ENCODE assay signal across 34 mouse cellular contexts in genomic region chr11:72479499-72479898, GRCm38 (mm10). TPM values are rescaled to one million over a fixed set of nuclear protein-coding genes. Genes with fewer than 3 reads are reported as not detected.
A peak's percentile ranks its signal among the peaks of the same experiment; 100 is the strongest.
DNase-seq lines count a peak whose midpoint lies in the region; ATAC-seq and TF ChIP-seq lines count a peak whose summit lies in the region.
"Had no signal": no experiment of that assay in that cellular context is flagged by ENCODE, and none has a peak within 500 bp of the region (broad histone marks: within the 10 kb centered on the region; RNA-seq: fewer than 3 reads in every experiment).

No protein-coding gene starts in this region.

- no peak for TF ChIP-seq POLR2A in MEL (IDR thresholded peaks at IDR 0.05; ENCODE audit: control insufficient read depth in 1 of 2, insufficient read depth in 1 of 2, low read depth in 1 of 2, low read length in 2 of 2, poor library complexity in 1 of 2)

- no peak for TF ChIP-seq RAD21 in MEL (IDR thresholded peaks at IDR 0.05; ENCODE audit: low read depth, low read length)

- H3K27me3 ChIP-seq in forebrain, embryonic 10.5 days (ENCODE audit: poor library complexity, severe bottlenecking): no peaks in the 10 kb centered on the region
- no peaks in the 10 kb centered on the region for H3K27me3 ChIP-seq in forebrain, embryonic 14.5 days (replicated peaks; ENCODE audit: control insufficient read depth, insufficient read depth, low read length)
- no peaks in the 10 kb centered on the region for H3K27me3 ChIP-seq in liver, embryonic 12.5 days (replicated peaks)
- H3K27me3 ChIP-seq in liver, postnatal 0 days (ENCODE audit: insufficient read depth, low read length): no peaks in the 10 kb centered on the region
- H3K27me3 ChIP-seq in MEL (ENCODE audit: control insufficient read depth in 1 of 2, insufficient read depth in 2 of 2, low read length in 2 of 2): no peaks in the 10 kb centered on the region
- H3K27me3 ChIP-seq: forebrain, embryonic 12.5 days; limb, embryonic 15.5 days; midbrain, embryonic 12.5 days; neural tube, embryonic 13.5 days had no signal

- no peaks in the 10 kb centered on the region for H3K9me3 ChIP-seq in forebrain, embryonic 10.5 days
- no peaks in the 10 kb centered on the region for H3K9me3 ChIP-seq in forebrain, embryonic 14.5 days (replicated peaks; ENCODE audit: control insufficient read depth, low read length)
- no peaks in the 10 kb centered on the region for H3K9me3 ChIP-seq in liver, embryonic 12.5 days (replicated peaks)
- H3K9me3 ChIP-seq in liver, postnatal 0 days (ENCODE audit: low read length): no peaks in the 10 kb centered on the region
- H3K9me3 ChIP-seq in MEL (replicated peaks; ENCODE audit: insufficient read depth, low read length): no peaks in the 10 kb centered on the region
- H3K9me3 ChIP-seq: forebrain, embryonic 12.5 days; limb, embryonic 10.5 days; limb, embryonic 15.5 days; midbrain, embryonic 12.5 days; neural tube, embryonic 13.5 days had no signal

- no peak overlapping the region for H3K4me2 ChIP-seq in forebrain, embryonic 14.5 days (ENCODE audit: low read length)
- H3K4me2 ChIP-seq in liver, embryonic 12.5 days: no peak overlapping the region
- no peak overlapping the region for H3K4me2 ChIP-seq in liver, postnatal 0 days (ENCODE audit: low read depth, low read length)
- H3K4me2 ChIP-seq: forebrain, embryonic 12.5 days; limb, embryonic 15.5 days; midbrain, embryonic 12.5 days; neural tube, embryonic 13.5 days had no signal

- H3K9ac ChIP-seq in forebrain, embryonic 14.5 days (ENCODE audit: low read length): no peak overlapping the region
- no peak overlapping the region for H3K9ac ChIP-seq in liver, embryonic 12.5 days
- no peak overlapping the region for H3K9ac ChIP-seq in liver, postnatal 0 days (replicated peaks)
- H3K9ac ChIP-seq in MEL (ENCODE audit: control insufficient read depth, low read depth, low read length, poor library complexity, severe bottlenecking): no peak overlapping the region
- H3K9ac ChIP-seq: forebrain, embryonic 12.5 days; limb, embryonic 15.5 days; midbrain, embryonic 12.5 days; neural tube, embryonic 13.5 days had no signal

- TF ChIP-seq EP300 in liver, postnatal 0 days (IDR thresholded peaks at IDR 0.05; ENCODE audit: low read depth): no peak
- TF ChIP-seq EP300 in MEL (IDR thresholded peaks at IDR 0.05; ENCODE audit: low read depth in 1 of 2, low read length in 2 of 2): no peak

- no peak for ATAC-seq in forebrain, embryonic 14.5 days
- ATAC-seq in liver, embryonic 12.5 days: no peak
- no peak for ATAC-seq in liver, postnatal 0 days
- peak; percentile 18; the same call in 1 of the 2 replicates for ATAC-seq in megakaryocyte progenitor cell, adult 5-6 weeks (replicated peaks; ENCODE audit: poor library complexity)
- ATAC-seq in CD4-positive, CD25-positive, alpha-beta regulatory T cell, adult 4 months: no peak
- ATAC-seq: hindbrain, embryonic 16.5 days; lung, postnatal 0 days had no signal

- 82% methylated on average over 2 of the region's 2 CpGs for WGBS in forebrain, embryonic 10.5 days
- 95% methylated on average over 2 of the region's 2 CpGs for WGBS in forebrain, embryonic 14.5 days
- WGBS in liver, embryonic 12.5 days (ENCODE audit: insufficient replicate concordance): 26% methylated on average over 2 of the region's 2 CpGs
- WGBS in liver, postnatal 0 days (ENCODE audit: insufficient replicate concordance): 47% methylated on average over 2 of the region's 2 CpGs

- TF ChIP-seq CTCF in liver, postnatal 0 days (IDR thresholded peaks at IDR 0.05; ENCODE audit: low read depth): no peak
- TF ChIP-seq CTCF in MEL (IDR thresholded peaks at IDR 0.05 in 2 of 3, conservative IDR thresholded peaks at IDR 0.05 in 1 of 3; ENCODE audit: control insufficient read depth in 1 of 3, insufficient read depth in 1 of 3, low read depth in 2 of 3, low read length in 3 of 3, poor library complexity in 1 of 3, severe bottlenecking in 1 of 3): no peak

- H3K27ac ChIP-seq in forebrain, embryonic 10.5 days: peak overlapping the region; percentile 12; the same call in 1 of the 2 replicates
- no peak overlapping the region for H3K27ac ChIP-seq in forebrain, embryonic 14.5 days (ENCODE audit: low read depth, low read length)
- peak overlapping the region; percentile 78 for H3K27ac ChIP-seq in liver, embryonic 12.5 days
- no peak overlapping the region for H3K27ac ChIP-seq in liver, postnatal 0 days (ENCODE audit: low read depth)
- no peak overlapping the region for H3K27ac ChIP-seq in MEL (ENCODE audit: control insufficient read depth, low read depth, low read length)
- H3K27ac ChIP-seq: forebrain, embryonic 12.5 days; kidney, postnatal 0 days; limb, embryonic 10.5 days; limb, embryonic 15.5 days; macrophage; midbrain, embryonic 12.5 days; neural tube, embryonic 13.5 days; stomach, postnatal 0 days had no signal

- H3K79me2 ChIP-seq in MEL (ENCODE audit: control insufficient read depth, insufficient read depth, low read length, poor library complexity): no peaks in the 10 kb centered on the region

- H3K36me3 ChIP-seq in forebrain, embryonic 10.5 days (replicated peaks): no peaks in the 10 kb centered on the region
- H3K36me3 ChIP-seq in forebrain, embryonic 14.5 days (ENCODE audit: control insufficient read depth, insufficient read depth, low read length): no peaks in the 10 kb centered on the region
- peaks cover 2% of the 10 kb centered on the region; the same call in 1 of the 2 replicates for H3K36me3 ChIP-seq in liver, embryonic 12.5 days
- H3K36me3 ChIP-seq in liver, postnatal 0 days (replicated peaks; ENCODE audit: insufficient read depth, low read length): no peaks in the 10 kb centered on the region
- H3K36me3 ChIP-seq in MEL (ENCODE audit: control insufficient read depth in 1 of 2, insufficient read depth in 2 of 2, low read length in 2 of 2): peaks cover 0 to 19% of the 10 kb centered on the region in 2 experiments; a peak in 2 of 4 replicates
- H3K36me3 ChIP-seq: forebrain, embryonic 12.5 days; limb, embryonic 10.5 days; limb, embryonic 15.5 days; midbrain, embryonic 12.5 days; neural tube, embryonic 13.5 days had no signal

- H3K4me1 ChIP-seq in forebrain, embryonic 10.5 days: peaks cover 40% of the 10 kb centered on the region
- H3K4me1 ChIP-seq in forebrain, embryonic 14.5 days (ENCODE audit: control insufficient read depth, insufficient read depth, low read length): peaks cover under 1% of the 10 kb centered on the region; the same call in 1 of the 2 replicates
- H3K4me1 ChIP-seq in liver, embryonic 12.5 days: peaks cover 99% of the 10 kb centered on the region
- H3K4me1 ChIP-seq in liver, postnatal 0 days (ENCODE audit: insufficient read depth): peaks cover 36% of the 10 kb centered on the region
- peaks cover 14 to 48% of the 10 kb centered on the region in 2 experiments for H3K4me1 ChIP-seq in MEL (ENCODE audit: control insufficient read depth in 1 of 2, insufficient read depth in 2 of 2, low read length in 2 of 2)

- H3K4me3 ChIP-seq in forebrain, embryonic 10.5 days: no peak overlapping the region
- no peak overlapping the region for H3K4me3 ChIP-seq in forebrain, embryonic 14.5 days (ENCODE audit: low read depth, low read length)
- H3K4me3 ChIP-seq in liver, embryonic 12.5 days: no peak overlapping the region
- no peak overlapping the region for H3K4me3 ChIP-seq in liver, postnatal 0 days (ENCODE audit: low read depth, low read length)
- H3K4me3 ChIP-seq in MEL (ENCODE audit: control insufficient read depth in 1 of 2, insufficient read depth in 1 of 2, low read depth in 2 of 2, low read length in 2 of 2): no peak overlapping the region
- H3K4me3 ChIP-seq: erythroblast, embryonic 14.5 days; forebrain, embryonic 12.5 days; limb, embryonic 10.5 days; limb, embryonic 15.5 days; midbrain, embryonic 12.5 days; neural tube, embryonic 13.5 days had no signal

- DNase-seq in forebrain, embryonic 10.5 days (ENCODE audit: extremely low spot score, low spot score): no peak
- no peak for DNase-seq in forebrain, embryonic 14.5 days (ENCODE audit: low spot score)
- no peak for DNase-seq in liver, postnatal 0 days
- DNase-seq in MEL (ENCODE audit: low read depth, low spot score): peak; percentile 71
- DNase-seq in left cerebral cortex, adult 11 months (ENCODE audit: low spot score): no peak
- DNase-seq: adrenal gland, postnatal 14 days; cerebellum, adult 11-12 months; cerebellum, postnatal 10 days; gastrocnemius, postnatal 25 days; heart, adult 18-20 months; kidney, adult 18-20 months; kidney, postnatal 4 days; layer of hippocampus, postnatal 36 days; lung, adult 18-20 months; right cerebral cortex, postnatal 4 days; thymus, adult 2 months; thymus, postnatal 36 days had no signal

RNA-seq across cellular contexts. Expression of gene Spns2, which starts 10.2 kb away (rescaled TPM):
- 2.0 and 3.0 TPM in 2 replicates for polyA plus RNA-seq in forebrain, embryonic 10.5 days (2016; fragmentation: Nextera tagmentation; extraction: Ambion mirVana)
- polyA plus RNA-seq in forebrain, embryonic 14.5 days (2014; fragmentation: Nextera tagmentation; extraction: Ambion mirVana): 4.6 and 5.8 TPM in 2 replicates
- polyA plus RNA-seq in liver, embryonic 12.5 days (2016; fragmentation: Nextera tagmentation; extraction: Ambion mirVana): 11.1 and 11.7 TPM in 2 replicates
- 4.1 and 4.9 TPM in 2 replicates for polyA plus RNA-seq in liver, postnatal 0 days (2015; fragmentation: Nextera tagmentation; extraction: Ambion mirVana)
- 0.33 and 0.58 TPM in 2 replicates for total RNA-seq in MEL (2012; rRNA removed)
- 1 to 10 TPM in 1 of 2 experiments, not detected in 1; 3.0 TPM for polyA plus RNA-seq in MEL (2012; ENCODE audit: insufficient read depth in 1 of 2, insufficient read length in 2 of 2, low read depth in 1 of 2, low replicate concordance in 2 of 2, missing spikeins in 1 of 2)
- total RNA-seq in megakaryocyte progenitor cell, adult 5-6 weeks (2015): 18.0 and 25.8 TPM in 2 replicates
- total RNA-seq in megakaryocyte progenitor cell, adult 5-6 weeks (2017): 8.8 and 13.0 TPM in 2 replicates
- not detected for polyA plus RNA-seq in CD4-positive, CD25-positive, alpha-beta regulatory T cell, adult 4 months (2017; shearing (Covaris generic))
- polyA plus RNA-seq: macrophage had no signal

RNA-seq across cellular contexts. Expression of gene Mybbp1a, which starts 38.3 kb away (rescaled TPM):
- polyA plus RNA-seq in forebrain, embryonic 10.5 days (2016; fragmentation: Nextera tagmentation; extraction: Ambion mirVana): 248 and 256 TPM in 2 replicates
- polyA plus RNA-seq in forebrain, embryonic 14.5 days (2014; fragmentation: Nextera tagmentation; extraction: Ambion mirVana): 80.5 and 82.1 TPM in 2 replicates
- polyA plus RNA-seq in liver, embryonic 12.5 days (2016; fragmentation: Nextera tagmentation; extraction: Ambion mirVana): 174 and 192 TPM in 2 replicates
- polyA plus RNA-seq in liver, postnatal 0 days (2015; fragmentation: Nextera tagmentation; extraction: Ambion mirVana): 40.2 and 44.5 TPM in 2 replicates
- 328 and 344 TPM in 2 replicates for total RNA-seq in MEL (2012; rRNA removed)
- 1,000 to 10,000 TPM in 1 of 2 experiments, 100 to 1,000 TPM in 1; 602 to 3,394 TPM for polyA plus RNA-seq in MEL (2012; ENCODE audit: insufficient read depth in 1 of 2, insufficient read length in 2 of 2, low read depth in 1 of 2, low replicate concordance in 2 of 2, missing spikeins in 1 of 2)
- total RNA-seq in megakaryocyte progenitor cell, adult 5-6 weeks (2015): 255 and 264 TPM in 2 replicates
- 148 and 164 TPM in 2 replicates for total RNA-seq in megakaryocyte progenitor cell, adult 5-6 weeks (2017)
- 100 to 1,000 TPM in 1 of 2 experiments, 10 to 100 TPM in 1; 73.7 to 102 TPM for polyA plus RNA-seq in CD4-positive, CD25-positive, alpha-beta regulatory T cell, adult 4 months (2017; shearing (Covaris generic))

RNA-seq across cellular contexts. Expression of gene Ggt6, which starts 44.2 kb away (rescaled TPM):
- not detected in 2 replicates for polyA plus RNA-seq in forebrain, embryonic 10.5 days (2016; fragmentation: Nextera tagmentation; extraction: Ambion mirVana)
- not detected in 2 replicates for polyA plus RNA-seq in forebrain, embryonic 14.5 days (2014; fragmentation: Nextera tagmentation; extraction: Ambion mirVana)
- polyA plus RNA-seq in liver, embryonic 12.5 days (2016; fragmentation: Nextera tagmentation; extraction: Ambion mirVana): 0.12 TPM in 1 of 2 replicates, not detected in the other
- 0.79 and 1.2 TPM in 2 replicates for polyA plus RNA-seq in liver, postnatal 0 days (2015; fragmentation: Nextera tagmentation; extraction: Ambion mirVana)
- not detected in 2 replicates for total RNA-seq in MEL (2012; rRNA removed)
- under 1 TPM in 1 of 2 experiments, not detected in 1; 0.04 TPM for polyA plus RNA-seq in MEL (2012; ENCODE audit: insufficient read depth in 1 of 2, insufficient read length in 2 of 2, low read depth in 1 of 2, low replicate concordance in 2 of 2, missing spikeins in 1 of 2)
- total RNA-seq in megakaryocyte progenitor cell, adult 5-6 weeks (2015): not detected in 2 replicates
- total RNA-seq in megakaryocyte progenitor cell, adult 5-6 weeks (2017): not detected in 2 replicates
- polyA plus RNA-seq in CD4-positive, CD25-positive, alpha-beta regulatory T cell, adult 4 months (2017; shearing (Covaris generic)): not detected
- total RNA-seq: heart, adult 18-20 months; layer of hippocampus, postnatal 36 days; left cerebral cortex, postnatal 10 days had no signal
- polyA plus RNA-seq: erythroblast, embryonic 14.5 days; forebrain, embryonic 12.5 days; heart, embryonic 14.5 days; hindbrain, embryonic 11.5 days; hindbrain, embryonic 16.5 days; macrophage; midbrain, embryonic 12.5 days; neural tube, embryonic 13.5 days had no signal

Comparison
In these comparisons a context has a peak if more than half of its experiments do, and no peak if none do; other contexts are left out.
1. H3K27ac ChIP-seq: peak in forebrain, embryonic 10.5 days (single experiment) and liver, embryonic 12.5 days (single experiment); none in forebrain, embryonic 14.5 days (single experiment), liver, postnatal 0 days (single experiment) and MEL (single experiment).